Mouse (Mus musculus): ENCODE results near the gene Scpep1.
A peak's percentile ranks its signal among the peaks of the same experiment; 100 is the strongest.

The Scpep1 gene

GRCm38 (mm10) chr11:88973776-88974701, 18.8 kb upstream of the Scpep1 start:
- peak; percentile 97 for DNase-seq (ENCODE audit: low read depth, low spot score)

GRCm38 (mm10) chr11:88970202-88970732, 15.0 kb upstream of the Scpep1 start, which contains the start of gene Coil:
TSS of gene Coil (plus strand) at chr11:88970252.
- peak; percentile 0 for DNase-seq (ENCODE audit: low read depth, low spot score)

GRCm38 (mm10) chr11:88966881-88967361, 11.7 kb upstream of the Scpep1 start, which contains the start of gene Elobl:
TSS of gene Elobl (minus strand) at chr11:88966931.
- no peak for DNase-seq (ENCODE audit: low read depth, low spot score)

- no peak for DNase-seq (ENCODE audit: low read depth, low spot score)
These were observed 3.6 kb upstream of the Scpep1 start for GRCm38 (mm10) chr11:88958851-88959250.

- peak; percentile 63 for DNase-seq (ENCODE audit: low read depth, low spot score)
These were observed 462 bp downstream of the Scpep1 start for GRCm38 (mm10) chr11:88954803-88955202.

GRCm38 (mm10) chr11:88953582-88953981, 1.7 kb downstream of the Scpep1 start:
- DNase-seq (ENCODE audit: low read depth, low spot score), result no peak

- DNase-seq (ENCODE audit: low read depth, low spot score), result no peak
These were observed 3.1 kb downstream of the Scpep1 start for GRCm38 (mm10) chr11:88952117-88952516.

- DNase-seq (ENCODE audit: low read depth, low spot score), result no peak
These were observed 3.7 kb downstream of the Scpep1 start for GRCm38 (mm10) chr11:88951576-88951975.

- peak; percentile 60 for DNase-seq (ENCODE audit: low read depth, low spot score)
These were observed 4.5 kb downstream of the Scpep1 start for GRCm38 (mm10) chr11:88950640-88951250.

- DNase-seq (ENCODE audit: low read depth, low spot score), result peak; percentile 47
These were observed 5.2 kb downstream of the Scpep1 start for GRCm38 (mm10) chr11:88949802-88950639.

GRCm38 (mm10) chr11:88948896-88949295, 6.4 kb downstream of the Scpep1 start:
- DNase-seq (ENCODE audit: low read depth, low spot score), result no peak

GRCm38 (mm10) chr11:88945971-88946585, 9.2 kb downstream of the Scpep1 start:
- no peak for DNase-seq (ENCODE audit: low read depth, low spot score)

GRCm38 (mm10) chr11:88941489-88941888, 13.8 kb downstream of the Scpep1 start:
- peak; percentile 83 for DNase-seq (ENCODE audit: low read depth, low spot score)

GRCm38 (mm10) chr11:88939634-88940033, 15.6 kb downstream of the Scpep1 start:
- no peak for DNase-seq (ENCODE audit: low read depth, low spot score)

GRCm38 (mm10) chr11:88938770-88939169, 16.5 kb downstream of the Scpep1 start:
- no peak for DNase-seq (ENCODE audit: low read depth, low spot score)

GRCm38 (mm10) chr11:88937886-88938285, 17.4 kb downstream of the Scpep1 start:
- no peak for DNase-seq (ENCODE audit: low read depth, low spot score)

GRCm38 (mm10) chr11:88934089-88935000, 20.9 kb downstream of the Scpep1 start:
- DNase-seq (ENCODE audit: low read depth, low spot score), result no peak

- DNase-seq (ENCODE audit: low read depth, low spot score), result no peak
These were observed 22.2 kb downstream of the Scpep1 start for GRCm38 (mm10) chr11:88933030-88933429.

- DNase-seq (ENCODE audit: low read depth, low spot score), result peak; percentile 92
These were observed 23.4 kb downstream of the Scpep1 start for GRCm38 (mm10) chr11:88931692-88932530.

Data from ZHBTc4 (cell line).